Mouse (Mus musculus) kidney, postnatal 36 days (tissue): ENCODE data around the gene Cacnb3.

Source experiments
- DNase-seq, 2 experiments: peaks; one replicate each; pipeline ENCODE4 v3.0.0; 2021 to 2022; ENCODE audit warnings: mixed read lengths in 2 of 2

The Cacnb3 gene

GRCm38 (mm10) chr15:98676940-98677728 is 46.5 kb downstream of the Cacnb3 start, which contains the start of gene Rnd1:
Gene Rnd1 (minus strand): TSS chr15:98677461.
- DNase-seq, result peak; percentile 86 to 93

GRCm38 (mm10) chr15:98677977-98678376 is 47.3 kb downstream of the Cacnb3 start:
- no peak for DNase-seq

GRCm38 (mm10) chr15:98680660-98681059 is 50.0 kb downstream of the Cacnb3 start:
- no peak for DNase-seq

- no peak for DNase-seq
Measured at GRCm38 (mm10) chr15:98681633-98682032, 51.0 kb downstream of the Cacnb3 start.

GRCm38 (mm10) chr15:98683177-98683576 is 52.5 kb downstream of the Cacnb3 start:
- no peak for DNase-seq

GRCm38 (mm10) chr15:98683746-98684145 is 53.1 kb downstream of the Cacnb3 start:
- no peak for DNase-seq

GRCm38 (mm10) chr15:98685926-98686325 is 55.3 kb downstream of the Cacnb3 start:
- no peak for DNase-seq

GRCm38 (mm10) chr15:98689682-98690081 is 59.0 kb downstream of the Cacnb3 start:
- DNase-seq, result no peak

- DNase-seq, result peak; percentile 33 to 38
Measured at GRCm38 (mm10) chr15:98691486-98692147, 61.0 kb downstream of the Cacnb3 start.

- peak; percentile 77 to 82 for DNase-seq
Measured at GRCm38 (mm10) chr15:98692171-98692715, 61.6 kb downstream of the Cacnb3 start.
